Mouse (Mus musculus): ENCODE results near the gene Lrg1. TPM values are rescaled to one million over a fixed set of nuclear protein-coding genes. Genes with fewer than 3 reads are reported as not detected.

The Lrg1 gene
- total and polyA plus RNA-seq, 2 experiments from 2014 or later, result 0.21 to 0.90 TPM

GRCm38 (mm10) chr17:56162231-56162774 is 40.5 kb upstream of the Lrg1 start, which contains the start of gene Tnfaip8l1:
TSS of gene Tnfaip8l1 (plus strand) at chr17:56162477.
- peak; percentile 96 for DNase-seq (ENCODE audit: low spot score)
- TF ChIP-seq CTCF (IDR thresholded peaks at IDR 0.05; ENCODE audit: low read depth), result no peak
- Histone ChIP-seq H3K36me3 (ENCODE audit: insufficient read depth, low read length) (no peaks in the 10 kb centered on the region), H3K9me3 (ENCODE audit: low read length) (no peaks in the 10 kb centered on the region), H3K27me3 (ENCODE audit: insufficient read depth, low read length) (no peaks in the 10 kb centered on the region), H3K4me2 (ENCODE audit: low read depth, low read length) (peak within 1 kb of the TSS; percentile 73), H3K27ac (no peak within 1 kb of the TSS), H3K4me3 (ENCODE audit: low read length) (peak within 1 kb of the TSS; percentile 37), H3K9ac (replicated peaks; ENCODE audit: low read length) (peak within 1 kb of the TSS; percentile 49), H3K4me1 (ENCODE audit: insufficient read depth, low read length) (peaks cover 12% of the 10 kb centered on the region)
- peak; percentile 95 for ATAC-seq
- under 1% methylated on average over 30 of the region's 30 CpGs for WGBS

GRCm38 (mm10) chr17:56159729-56160128 is 37.9 kb upstream of the Lrg1 start:
- 2% methylated on average over 9 of the region's 9 CpGs for WGBS
- Histone ChIP-seq H3K9me3 (ENCODE audit: low read length) (no peaks in the 10 kb centered on the region), H3K27ac (no peak overlapping the region), H3K4me1 (ENCODE audit: insufficient read depth, low read length) (peaks cover 8% of the 10 kb centered on the region), H3K27me3 (ENCODE audit: insufficient read depth, low read length) (no peaks in the 10 kb centered on the region), H3K9ac (replicated peaks; ENCODE audit: low read length) (no peak overlapping the region), H3K36me3 (ENCODE audit: insufficient read depth, low read length) (no peaks in the 10 kb centered on the region), H3K4me2 (ENCODE audit: low read depth, low read length) (no peak overlapping the region), H3K4me3 (ENCODE audit: low read length) (no peak overlapping the region)
- peak; percentile 73 for DNase-seq (ENCODE audit: low spot score)
- ATAC-seq, result no peak
- TF ChIP-seq CTCF (IDR thresholded peaks at IDR 0.05; ENCODE audit: low read depth), result peak; percentile 87

- WGBS, result 22% methylated on average over 9 of the region's 9 CpGs
- no peak for TF ChIP-seq CTCF (IDR thresholded peaks at IDR 0.05; ENCODE audit: low read depth)
- peaks cover 7% of the 10 kb centered on the region; the same call in 1 of the 2 replicates for H3K4me1 ChIP-seq (ENCODE audit: insufficient read depth, low read length)
- no peak overlapping the region for H3K27ac ChIP-seq
- no peak overlapping the region for H3K4me3 ChIP-seq (ENCODE audit: low read length)
- H3K36me3 ChIP-seq (ENCODE audit: insufficient read depth, low read length), result no peaks in the 10 kb centered on the region
- H3K4me2 ChIP-seq (ENCODE audit: low read depth, low read length), result no peak overlapping the region
- ATAC-seq (peak; percentile 49), DNase-seq (ENCODE audit: low spot score) (peak; percentile 80)
- H3K9ac ChIP-seq (replicated peaks; ENCODE audit: low read length), result no peak overlapping the region
- no peaks in the 10 kb centered on the region for H3K27me3 ChIP-seq (ENCODE audit: insufficient read depth, low read length)
- H3K9me3 ChIP-seq (ENCODE audit: low read length), result no peaks in the 10 kb centered on the region
These were observed 31.8 kb upstream of the Lrg1 start for GRCm38 (mm10) chr17:56153643-56154042.

GRCm38 (mm10) chr17:56149897-56150296 is 28.1 kb upstream of the Lrg1 start:
- no peak overlapping the region for H3K4me3 ChIP-seq (ENCODE audit: low read length)
- ATAC-seq, result no peak
- no peak for TF ChIP-seq CTCF (IDR thresholded peaks at IDR 0.05; ENCODE audit: low read depth)
- no peaks in the 10 kb centered on the region for H3K36me3 ChIP-seq (ENCODE audit: insufficient read depth, low read length)
- no peak overlapping the region for H3K9ac ChIP-seq (replicated peaks; ENCODE audit: low read length)
- H3K4me2 ChIP-seq (ENCODE audit: low read depth, low read length), result no peak overlapping the region
- no peaks in the 10 kb centered on the region for H3K27me3 ChIP-seq (ENCODE audit: insufficient read depth, low read length)
- peaks cover 7% of the 10 kb centered on the region; the same call in 1 of the 2 replicates for H3K4me1 ChIP-seq (ENCODE audit: insufficient read depth, low read length)
- WGBS, result 59% methylated on average over 2 of the region's 2 CpGs
- DNase-seq (ENCODE audit: low spot score), result no peak
- no peak overlapping the region for H3K27ac ChIP-seq
- H3K9me3 ChIP-seq (ENCODE audit: low read length), result no peaks in the 10 kb centered on the region

GRCm38 (mm10) chr17:56148790-56149618 is 27.2 kb upstream of the Lrg1 start:
- DNase-seq (ENCODE audit: low spot score), result peak; percentile 48
- Histone ChIP-seq H3K9ac (replicated peaks; ENCODE audit: low read length) (peak overlapping the region; percentile 53), H3K9me3 (ENCODE audit: low read length) (no peaks in the 10 kb centered on the region), H3K4me2 (ENCODE audit: low read depth, low read length) (peak overlapping the region; percentile 73), H3K27ac (no peak overlapping the region), H3K36me3 (ENCODE audit: insufficient read depth, low read length) (no peaks in the 10 kb centered on the region), H3K4me1 (ENCODE audit: insufficient read depth, low read length) (peaks cover 7% of the 10 kb centered on the region; the same call in 1 of the 2 replicates), H3K27me3 (ENCODE audit: insufficient read depth, low read length) (no peaks in the 10 kb centered on the region), H3K4me3 (ENCODE audit: low read length) (peak overlapping the region; percentile 37)
- ATAC-seq, result peak; percentile 52; the same call in 1 of the 2 replicates
- WGBS, result under 1% methylated on average over 28 of the region's 30 CpGs
- TF ChIP-seq CTCF (IDR thresholded peaks at IDR 0.05; ENCODE audit: low read depth), result no peak

GRCm38 (mm10) chr17:56148280-56148679 is 26.5 kb upstream of the Lrg1 start:
- no peak for TF ChIP-seq CTCF (IDR thresholded peaks at IDR 0.05; ENCODE audit: low read depth)
- no peak overlapping the region for H3K27ac ChIP-seq
- no peak overlapping the region; the same call in 1 of the 2 replicates for H3K4me3 ChIP-seq (ENCODE audit: low read length)
- ATAC-seq, result no peak
- no peaks in the 10 kb centered on the region for H3K36me3 ChIP-seq (ENCODE audit: insufficient read depth, low read length)
- DNase-seq (ENCODE audit: low spot score), result no peak
- peak overlapping the region; percentile 53; the same call in 1 of the 2 replicates for H3K9ac ChIP-seq (replicated peaks; ENCODE audit: low read length)
- 18% methylated on average over 9 of the region's 9 CpGs for WGBS
- peak overlapping the region; percentile 73 for H3K4me2 ChIP-seq (ENCODE audit: low read depth, low read length)
- H3K4me1 ChIP-seq (ENCODE audit: insufficient read depth, low read length), result peaks cover 7% of the 10 kb centered on the region; the same call in 1 of the 2 replicates
- H3K9me3 ChIP-seq (ENCODE audit: low read length), result no peaks in the 10 kb centered on the region
- H3K27me3 ChIP-seq (ENCODE audit: insufficient read depth, low read length), result no peaks in the 10 kb centered on the region
